Mouse (Mus musculus): ENCODE measurements around the gene Krtap17-1. TPM values are rescaled to one million over a fixed set of nuclear protein-coding genes. Genes with fewer than 3 reads are reported as not detected.

Gene Krtap17-1
- total and polyA plus RNA-seq, 3 experiments = not detected

DNA sequence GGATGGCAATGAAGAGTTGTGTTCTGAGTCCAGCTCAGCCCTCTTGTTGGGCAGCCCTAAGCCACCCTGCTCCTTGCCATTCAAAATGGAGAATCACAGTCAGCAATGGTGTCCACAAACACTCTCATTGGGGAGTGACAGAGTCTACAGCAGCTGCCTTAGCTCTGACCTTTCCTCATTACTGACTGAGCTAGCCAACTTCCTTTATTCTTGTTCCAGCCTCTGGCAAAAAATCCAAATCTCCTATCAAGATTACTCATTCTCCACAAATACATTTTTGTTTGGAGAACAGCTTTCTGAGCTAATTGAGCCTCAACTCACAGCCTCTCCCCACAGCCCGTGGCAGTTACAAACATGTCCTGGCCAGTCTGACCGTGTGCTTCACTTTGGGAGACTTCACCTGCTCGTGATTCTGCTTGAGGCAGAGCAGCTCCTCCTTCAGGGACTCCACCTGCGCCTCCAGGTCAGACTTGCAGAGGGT, 19.9 kb upstream of the Krtap17-1 start:
- TF ChIP-seq TAL1 (conservative IDR thresholded peaks at IDR 0.05; ENCODE audit: low read depth, low read length) (no peak), GATA1 (IDR thresholded peaks at IDR 0.05; ENCODE audit: borderline replicate concordance, low read length) (no peak), CTCF (IDR thresholded peaks at IDR 0.05; ENCODE audit: low read depth, low read length) (no peak), POLR2AphosphoS5 (IDR thresholded peaks at IDR 0.05; ENCODE audit: insufficient replicate concordance, low read depth, low read length) (no peak), GATA2 (IDR thresholded peaks at IDR 0.05; ENCODE audit: borderline replicate concordance, low read depth, low read length) (no peak)
- Histone ChIP-seq H3K27me3 (ENCODE audit: insufficient read depth, low read length) (no peaks in the 10 kb centered on the region), H3K4me1 (ENCODE audit: insufficient read depth, low read depth, low read length) (no peaks in the 10 kb centered on the region), H3K4me3 (ENCODE audit: low read depth, low read length) (no peak overlapping the region), H3K36me3 (replicated peaks) (no peaks in the 10 kb centered on the region), H3K9me3 (replicated peaks) (peaks cover 57% of the 10 kb centered on the region)
- ATAC-seq (ENCODE audit: extremely low read depth, insufficient number of reproducible peaks, low FRiP score, poor library complexity, severe bottlenecking) (no peak), DNase-seq (ENCODE audit: low spot score) (no peak)

DNA sequence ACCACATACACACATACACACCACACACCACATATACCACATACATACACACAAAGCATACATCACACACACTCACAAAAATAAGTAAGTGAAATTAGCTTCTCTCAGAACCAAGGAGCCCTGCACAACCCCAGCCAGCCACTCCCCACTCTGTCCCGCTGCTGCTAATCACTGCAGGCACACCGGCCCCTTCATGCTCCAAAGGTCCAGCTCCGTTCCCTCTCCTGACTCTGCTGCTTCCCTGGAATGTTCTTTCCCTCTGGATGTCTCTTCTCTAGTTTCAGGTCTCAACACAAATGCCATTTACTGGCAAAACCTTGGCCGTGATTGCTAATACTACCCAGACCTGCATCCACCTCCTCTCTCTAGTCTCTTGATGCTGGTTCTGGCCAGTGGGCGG, 16.9 kb upstream of the Krtap17-1 start:
- no peak for DNase-seq (ENCODE audit: low spot score)
- Histone ChIP-seq H3K4me1 (ENCODE audit: insufficient read depth, low read depth, low read length) (no peaks in the 10 kb centered on the region), H3K9me3 (replicated peaks) (peaks cover 48% of the 10 kb centered on the region), H3K36me3 (replicated peaks) (no peaks in the 10 kb centered on the region), H3K4me3 (ENCODE audit: low read depth, low read length) (no peak overlapping the region), H3K27me3 (ENCODE audit: insufficient read depth, low read length) (no peaks in the 10 kb centered on the region)
- no peak for ATAC-seq (ENCODE audit: extremely low read depth, insufficient number of reproducible peaks, low FRiP score, poor library complexity, severe bottlenecking)
- TF ChIP-seq GATA1 (IDR thresholded peaks at IDR 0.05; ENCODE audit: borderline replicate concordance, low read length) = no peak
- no peak for TF ChIP-seq GATA2 (IDR thresholded peaks at IDR 0.05; ENCODE audit: borderline replicate concordance, low read depth, low read length)
- no peak for TF ChIP-seq POLR2AphosphoS5 (IDR thresholded peaks at IDR 0.05; ENCODE audit: insufficient replicate concordance, low read depth, low read length)

DNA sequence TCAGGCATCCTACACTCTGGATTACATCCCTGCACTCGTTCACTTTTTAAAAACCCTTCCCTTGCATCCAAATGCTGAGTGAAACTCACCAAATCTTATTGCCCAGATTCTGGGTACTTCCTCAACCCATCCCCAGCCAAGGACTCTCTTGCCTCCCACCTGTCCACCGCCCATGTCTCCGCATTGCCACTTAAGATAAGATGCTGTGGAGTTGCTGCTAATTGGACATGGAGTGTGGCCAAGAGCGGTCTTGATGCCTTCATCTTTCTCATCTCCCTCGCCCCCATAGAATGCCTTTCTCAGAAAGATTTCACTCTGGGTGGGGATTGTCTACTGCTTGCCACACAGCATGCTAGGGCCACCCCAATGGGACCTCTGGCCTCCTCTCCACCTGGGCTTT, 14.5 kb upstream of the Krtap17-1 start:
- H3K36me3 ChIP-seq (replicated peaks) = no peaks in the 10 kb centered on the region
- H3K4me1 ChIP-seq (ENCODE audit: insufficient read depth, low read depth, low read length) = no peaks in the 10 kb centered on the region
- peaks cover 41% of the 10 kb centered on the region for H3K9me3 ChIP-seq (replicated peaks)
- H3K27me3 ChIP-seq (ENCODE audit: insufficient read depth, low read length) = no peaks in the 10 kb centered on the region
- no peak overlapping the region for H3K4me3 ChIP-seq (ENCODE audit: low read depth, low read length)
- ATAC-seq (ENCODE audit: extremely low read depth, insufficient number of reproducible peaks, low FRiP score, poor library complexity, severe bottlenecking) (no peak), DNase-seq (ENCODE audit: low spot score) (no peak)
- no peak for TF ChIP-seq GATA1 (IDR thresholded peaks at IDR 0.05; ENCODE audit: borderline replicate concordance, low read length)
- TF ChIP-seq TAL1 (conservative IDR thresholded peaks at IDR 0.05; ENCODE audit: low read depth, low read length) = no peak
- no peak for TF ChIP-seq POLR2AphosphoS5 (IDR thresholded peaks at IDR 0.05; ENCODE audit: insufficient replicate concordance, low read depth, low read length)
- TF ChIP-seq GATA2 (IDR thresholded peaks at IDR 0.05; ENCODE audit: borderline replicate concordance, low read depth, low read length) = no peak
- TF ChIP-seq CTCF (IDR thresholded peaks at IDR 0.05; ENCODE audit: low read depth, low read length) = no peak

DNA sequence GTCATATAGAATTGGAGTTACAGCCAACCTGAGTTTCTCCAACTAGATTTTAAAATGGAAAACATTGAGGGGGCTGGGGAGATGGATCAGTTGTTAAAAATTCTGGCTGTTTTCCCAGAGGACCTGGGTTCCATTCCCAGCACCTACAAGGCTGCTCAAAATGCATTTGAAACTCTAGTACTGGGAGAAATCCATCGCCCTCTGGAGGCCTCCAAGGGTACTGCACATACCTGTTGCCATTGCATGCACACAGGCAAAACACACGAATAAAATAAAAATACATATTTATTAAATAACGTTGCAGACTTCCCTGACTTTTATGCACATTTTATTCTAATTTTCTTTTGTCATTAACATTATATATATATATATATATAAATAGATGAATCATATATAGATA, 12.8 kb upstream of the Krtap17-1 start:
- Histone ChIP-seq H3K4me1 (ENCODE audit: insufficient read depth, low read depth, low read length) (no peaks in the 10 kb centered on the region), H3K27me3 (ENCODE audit: insufficient read depth, low read length) (no peaks in the 10 kb centered on the region), H3K36me3 (replicated peaks) (no peaks in the 10 kb centered on the region), H3K9me3 (replicated peaks) (peaks cover 36% of the 10 kb centered on the region), H3K4me3 (ENCODE audit: low read depth, low read length) (no peak overlapping the region)
- no peak for TF ChIP-seq GATA1 (IDR thresholded peaks at IDR 0.05; ENCODE audit: borderline replicate concordance, low read length)
- no peak for TF ChIP-seq TAL1 (conservative IDR thresholded peaks at IDR 0.05; ENCODE audit: low read depth, low read length)
- TF ChIP-seq GATA2 (IDR thresholded peaks at IDR 0.05; ENCODE audit: borderline replicate concordance, low read depth, low read length) = no peak
- TF ChIP-seq POLR2AphosphoS5 (IDR thresholded peaks at IDR 0.05; ENCODE audit: insufficient replicate concordance, low read depth, low read length) = no peak
- TF ChIP-seq CTCF (IDR thresholded peaks at IDR 0.05; ENCODE audit: low read depth, low read length) = no peak
- DNase-seq (ENCODE audit: low spot score) = no peak
- no peak for ATAC-seq (ENCODE audit: extremely low read depth, insufficient number of reproducible peaks, low FRiP score, poor library complexity, severe bottlenecking)

DNA sequence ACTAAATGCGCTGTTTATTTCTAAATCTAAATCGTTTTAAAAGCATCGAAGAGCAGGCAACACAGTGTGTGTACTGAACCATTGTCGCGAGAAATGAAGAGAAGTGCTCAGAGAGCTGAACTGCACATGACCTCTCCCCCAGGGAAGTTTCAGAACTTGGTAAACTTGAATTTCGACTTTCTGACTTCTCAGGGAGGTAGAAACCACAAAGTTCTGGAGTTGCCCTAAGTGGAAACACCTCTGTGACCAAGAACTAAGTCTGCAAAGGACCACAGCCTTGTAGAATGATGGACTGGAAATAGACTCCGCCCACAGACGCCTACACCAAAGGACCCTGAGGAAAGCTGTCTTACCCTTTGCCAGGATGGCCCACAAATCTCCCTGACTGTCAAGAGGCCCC, 12.1 kb upstream of the Krtap17-1 start:
- H3K4me3 ChIP-seq (ENCODE audit: low read depth, low read length) = no peak overlapping the region
- H3K9me3 ChIP-seq (replicated peaks) = peaks cover 33% of the 10 kb centered on the region
- ATAC-seq (ENCODE audit: extremely low read depth, insufficient number of reproducible peaks, low FRiP score, poor library complexity, severe bottlenecking) (no peak), DNase-seq (ENCODE audit: low spot score) (no peak)
- no peaks in the 10 kb centered on the region for H3K27me3 ChIP-seq (ENCODE audit: insufficient read depth, low read length)
- H3K4me1 ChIP-seq (ENCODE audit: insufficient read depth, low read depth, low read length) = no peaks in the 10 kb centered on the region
- TF ChIP-seq CTCF (IDR thresholded peaks at IDR 0.05; ENCODE audit: low read depth, low read length) (no peak), TAL1 (conservative IDR thresholded peaks at IDR 0.05; ENCODE audit: low read depth, low read length) (no peak), POLR2AphosphoS5 (IDR thresholded peaks at IDR 0.05; ENCODE audit: insufficient replicate concordance, low read depth, low read length) (no peak), GATA2 (IDR thresholded peaks at IDR 0.05; ENCODE audit: borderline replicate concordance, low read depth, low read length) (no peak), GATA1 (IDR thresholded peaks at IDR 0.05; ENCODE audit: borderline replicate concordance, low read length) (no peak)
- H3K36me3 ChIP-seq (replicated peaks) = no peaks in the 10 kb centered on the region

DNA sequence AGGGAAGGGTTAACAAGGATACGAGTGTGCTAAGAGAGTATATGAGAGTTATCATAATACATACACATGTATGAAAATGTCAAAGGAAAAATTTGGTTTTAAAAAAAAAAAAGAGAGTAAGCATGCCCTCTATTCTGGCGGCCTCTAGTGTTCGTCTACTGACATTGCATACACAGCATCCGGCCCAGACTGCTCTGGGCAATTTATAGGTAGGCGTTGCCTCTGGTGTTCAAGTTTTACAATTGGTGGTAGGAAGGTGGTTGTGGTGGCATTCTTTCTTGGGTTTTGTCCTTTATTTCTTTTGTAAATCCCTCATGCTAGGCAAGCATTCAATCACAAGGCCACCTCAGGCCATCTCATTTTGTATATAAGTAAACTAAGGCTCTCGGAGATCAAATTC, 11.1 kb upstream of the Krtap17-1 start:
- H3K4me3 ChIP-seq (ENCODE audit: low read depth, low read length) = no peak overlapping the region
- ATAC-seq (ENCODE audit: extremely low read depth, insufficient number of reproducible peaks, low FRiP score, poor library complexity, severe bottlenecking) = no peak
- no peak for DNase-seq (ENCODE audit: low spot score)
- no peaks in the 10 kb centered on the region for H3K36me3 ChIP-seq (replicated peaks)
- TF ChIP-seq GATA1 (IDR thresholded peaks at IDR 0.05; ENCODE audit: borderline replicate concordance, low read length) (no peak), CTCF (IDR thresholded peaks at IDR 0.05; ENCODE audit: low read depth, low read length) (peak; percentile 32; the same call in 1 of the 2 replicates)
- no peaks in the 10 kb centered on the region for H3K4me1 ChIP-seq (ENCODE audit: insufficient read depth, low read depth, low read length)
- peaks cover 27% of the 10 kb centered on the region for H3K9me3 ChIP-seq (replicated peaks)
- H3K27me3 ChIP-seq (ENCODE audit: insufficient read depth, low read length) = no peaks in the 10 kb centered on the region

DNA sequence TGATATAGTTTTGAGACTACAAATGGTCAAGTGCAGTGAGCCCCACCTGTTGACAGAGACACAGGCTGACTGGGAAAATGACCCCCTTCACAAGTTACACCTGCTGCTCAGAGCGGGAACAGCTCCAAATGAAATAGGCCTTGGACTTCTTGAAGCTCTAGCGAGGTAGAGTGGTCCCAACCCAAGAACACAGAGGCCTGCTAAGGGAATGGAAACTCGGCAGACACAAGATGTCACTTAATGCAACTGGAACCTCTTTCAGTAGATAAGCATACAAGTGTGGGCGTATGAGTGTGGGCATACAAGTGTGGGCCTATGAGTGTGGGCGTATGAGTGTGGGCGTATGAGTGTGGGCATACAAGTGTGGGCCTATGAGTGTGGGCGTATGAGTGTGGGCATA, 5.3 kb upstream of the Krtap17-1 start:
- Histone ChIP-seq H3K36me3 (replicated peaks) (no peaks in the 10 kb centered on the region), H3K4me1 (ENCODE audit: insufficient read depth, low read depth, low read length) (no peaks in the 10 kb centered on the region), H3K4me3 (ENCODE audit: low read depth, low read length) (no peak overlapping the region), H3K27me3 (ENCODE audit: insufficient read depth, low read length) (no peaks in the 10 kb centered on the region; the same call in 1 of the 2 replicates), H3K9me3 (replicated peaks) (peaks cover 48% of the 10 kb centered on the region)
- no peak for TF ChIP-seq GATA1 (IDR thresholded peaks at IDR 0.05; ENCODE audit: borderline replicate concordance, low read length)
- TF ChIP-seq CTCF (IDR thresholded peaks at IDR 0.05; ENCODE audit: low read depth, low read length) = no peak
- TF ChIP-seq TAL1 (conservative IDR thresholded peaks at IDR 0.05; ENCODE audit: low read depth, low read length) = no peak
- TF ChIP-seq GATA2 (IDR thresholded peaks at IDR 0.05; ENCODE audit: borderline replicate concordance, low read depth, low read length) = no peak
- TF ChIP-seq POLR2AphosphoS5 (IDR thresholded peaks at IDR 0.05; ENCODE audit: insufficient replicate concordance, low read depth, low read length) = no peak
- ATAC-seq (ENCODE audit: extremely low read depth, insufficient number of reproducible peaks, low FRiP score, poor library complexity, severe bottlenecking) (no peak), DNase-seq (ENCODE audit: low spot score) (no peak)
